Mouse (Mus musculus): ENCODE data around the gene Arid5b. TPM values are rescaled to one million over a fixed set of nuclear protein-coding genes. Genes with fewer than 3 reads are reported as not detected.

Gene Arid5b
- polyA plus RNA-seq, 1 experiment from 2014 or later, result 12.2 TPM

DNA sequence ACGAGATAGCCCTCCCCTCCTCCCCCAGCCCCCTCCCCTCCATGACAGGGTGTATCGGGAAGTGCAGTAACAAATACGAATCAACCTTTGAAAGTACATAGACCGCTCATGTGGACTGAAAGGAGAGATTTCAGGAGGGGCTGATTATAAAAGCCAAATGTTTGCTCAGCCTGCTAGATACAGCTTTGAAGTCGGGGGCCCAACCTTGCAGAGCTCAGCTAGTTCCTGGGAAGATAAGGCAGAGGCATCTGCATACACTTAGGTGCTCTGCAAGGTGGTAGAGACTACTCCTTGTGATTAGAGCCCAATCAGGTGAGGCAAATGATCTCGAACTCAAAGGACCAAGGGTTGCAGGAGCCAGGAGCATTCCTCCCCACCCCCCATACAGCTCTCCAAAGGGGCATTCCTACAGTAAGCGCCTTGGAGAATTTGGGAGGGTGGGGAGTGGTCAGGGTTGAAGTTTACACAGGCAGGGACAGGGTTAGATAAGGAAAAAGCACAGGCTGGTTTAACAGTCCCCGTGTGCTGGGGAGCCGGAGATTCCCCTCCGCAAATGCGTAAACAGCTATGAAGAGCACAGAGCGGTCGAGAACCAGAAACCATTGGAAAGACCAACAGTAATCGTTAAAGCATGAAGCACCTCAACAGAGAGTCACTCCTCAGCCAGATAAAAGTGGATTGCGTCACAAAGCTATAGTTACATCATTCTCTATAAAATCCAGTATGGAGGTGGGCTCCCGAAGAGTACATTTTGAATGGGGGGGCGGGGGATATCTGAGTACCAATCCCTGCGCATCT lies 47.0 kb downstream of the Arid5b start:
- Histone ChIP-seq H3K4me3 (ENCODE audit: low read depth, low read length) (no peak overlapping the region), H3K9ac (replicated peaks) (no peak overlapping the region), H3K4me2 (ENCODE audit: low read depth, low read length) (peak overlapping the region; percentile 29), H3K27ac (ENCODE audit: low read depth) (peak overlapping the region; percentile 76), H3K4me1 (ENCODE audit: insufficient read depth) (no peaks in the 10 kb centered on the region; the same call in none of the 2 replicates), H3K36me3 (replicated peaks; ENCODE audit: insufficient read depth, low read length) (peaks cover 11% of the 10 kb centered on the region), H3K27me3 (ENCODE audit: insufficient read depth, low read length) (no peaks in the 10 kb centered on the region), H3K9me3 (ENCODE audit: low read length) (no peaks in the 10 kb centered on the region)
- no peak for TF ChIP-seq EP300 (IDR thresholded peaks at IDR 0.05; ENCODE audit: low read depth)
- no peak for TF ChIP-seq CTCF (IDR thresholded peaks at IDR 0.05; ENCODE audit: low read depth)
- 48% methylated on average over 18 of the region's 18 CpGs for WGBS (ENCODE audit: insufficient replicate concordance)
- DNase-seq (no peak), ATAC-seq (peak; percentile 77)

DNA sequence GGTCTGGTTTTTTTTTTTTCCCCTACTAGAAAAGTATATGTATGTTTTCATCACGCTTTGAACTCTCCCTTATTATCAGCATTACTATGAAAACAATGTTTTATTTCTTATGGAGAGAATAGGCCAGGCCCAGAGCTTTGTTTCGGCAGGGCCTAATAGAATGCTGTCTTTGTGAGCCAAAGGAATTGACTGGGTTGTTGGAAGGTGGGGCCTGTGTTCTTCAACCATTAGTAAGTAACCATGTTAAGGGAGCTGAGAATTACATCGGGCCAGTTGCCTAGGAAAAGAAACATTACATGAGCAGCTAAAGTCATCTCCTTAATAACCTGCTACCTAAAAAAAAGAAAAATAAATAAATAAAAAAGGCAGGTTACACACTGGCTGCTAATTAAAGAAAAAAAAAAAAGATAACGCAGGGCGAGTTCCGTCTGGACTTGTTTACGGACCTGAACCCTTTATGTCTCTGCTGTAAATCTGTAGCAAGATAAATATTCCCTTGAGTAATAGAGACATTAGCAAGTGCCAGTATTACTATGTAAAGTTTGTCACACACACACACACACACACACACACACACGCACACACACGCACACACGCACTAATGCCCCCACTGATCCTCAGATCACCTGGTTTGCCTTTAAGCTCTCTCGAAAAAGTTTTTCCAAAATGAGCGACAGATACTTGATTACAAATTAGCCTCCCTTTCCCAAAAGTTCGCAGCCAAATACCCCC lies 47.7 kb downstream of the Arid5b start:
- ATAC-seq, result peak; percentile 46
- Histone ChIP-seq H3K27ac (ENCODE audit: low read depth) (peak overlapping the region; percentile 76), H3K4me2 (ENCODE audit: low read depth, low read length) (peak overlapping the region; percentile 29), H3K9ac (replicated peaks) (no peak overlapping the region), H3K4me1 (ENCODE audit: insufficient read depth) (no peaks in the 10 kb centered on the region; the same call in none of the 2 replicates), H3K36me3 (replicated peaks; ENCODE audit: insufficient read depth, low read length) (peaks cover 11% of the 10 kb centered on the region), H3K9me3 (ENCODE audit: low read length) (no peaks in the 10 kb centered on the region), H3K4me3 (ENCODE audit: low read depth, low read length) (no peak overlapping the region), H3K27me3 (ENCODE audit: insufficient read depth, low read length) (no peaks in the 10 kb centered on the region)
- 74% methylated on average over 13 of the region's 13 CpGs for WGBS (ENCODE audit: insufficient replicate concordance)
- TF ChIP-seq EP300 (IDR thresholded peaks at IDR 0.05; ENCODE audit: low read depth) (no peak), CTCF (IDR thresholded peaks at IDR 0.05; ENCODE audit: low read depth) (no peak)
- DNase-seq, result no peak

DNA sequence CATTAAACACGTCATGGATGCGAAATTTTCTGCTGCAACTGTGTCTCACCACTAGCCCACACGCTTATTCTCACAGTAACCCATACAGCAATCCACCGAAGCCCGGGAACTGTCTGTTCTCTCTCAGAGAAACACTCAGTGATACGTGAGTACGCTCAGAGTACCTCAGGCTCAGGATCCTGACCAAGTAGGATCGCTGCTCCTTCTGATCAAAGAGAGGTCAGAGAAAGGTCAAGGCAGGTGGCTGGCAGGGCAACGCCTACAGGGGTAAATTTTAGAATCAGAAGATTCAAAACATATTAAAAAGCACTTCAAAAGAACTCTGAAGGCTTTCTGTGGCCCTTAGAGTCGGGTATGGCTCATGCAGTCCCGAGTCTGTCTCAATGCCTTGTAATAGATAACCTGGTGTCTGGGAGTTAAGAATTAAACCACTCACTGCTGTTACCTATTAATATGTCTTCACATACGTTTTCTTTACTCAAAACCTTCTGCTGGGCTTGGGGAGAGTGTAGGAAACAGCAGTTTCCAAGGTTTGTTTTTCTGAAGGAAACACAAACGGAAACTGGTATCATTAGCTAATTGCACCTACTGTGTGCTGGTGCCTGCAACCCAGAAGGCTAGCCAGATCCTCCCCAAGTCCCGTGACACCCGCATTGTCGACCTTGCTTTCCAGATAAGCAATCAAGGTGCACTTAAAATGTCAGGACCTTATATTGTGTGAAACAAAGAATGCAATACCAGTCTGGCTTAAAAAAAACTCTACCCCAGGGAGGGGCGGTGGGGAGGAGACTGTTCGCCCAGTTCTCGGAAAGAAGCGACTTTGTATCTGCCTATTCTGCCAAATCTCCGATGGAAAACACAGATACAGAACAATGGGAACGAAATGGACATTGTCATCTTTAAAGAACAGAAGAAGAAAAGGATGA lies 48.6 kb downstream of the Arid5b start:
- Histone ChIP-seq H3K9ac (replicated peaks) (no peak overlapping the region), H3K27ac (ENCODE audit: low read depth) (peak overlapping the region; percentile 76), H3K27me3 (ENCODE audit: insufficient read depth, low read length) (no peaks in the 10 kb centered on the region), H3K4me2 (ENCODE audit: low read depth, low read length) (no peak overlapping the region), H3K4me3 (ENCODE audit: low read depth, low read length) (no peak overlapping the region), H3K36me3 (replicated peaks; ENCODE audit: insufficient read depth, low read length) (peaks cover 13% of the 10 kb centered on the region), H3K4me1 (ENCODE audit: insufficient read depth) (no peaks in the 10 kb centered on the region; the same call in none of the 2 replicates), H3K9me3 (ENCODE audit: low read length) (no peaks in the 10 kb centered on the region)
- 60% methylated on average over 22 of the region's 22 CpGs for WGBS (ENCODE audit: insufficient replicate concordance)
- ATAC-seq, result peak; percentile 57; the same call in 1 of the 2 replicates
- TF ChIP-seq CTCF (IDR thresholded peaks at IDR 0.05; ENCODE audit: low read depth), result no peak
- no peak for TF ChIP-seq EP300 (IDR thresholded peaks at IDR 0.05; ENCODE audit: low read depth)
- no peak for DNase-seq

DNA sequence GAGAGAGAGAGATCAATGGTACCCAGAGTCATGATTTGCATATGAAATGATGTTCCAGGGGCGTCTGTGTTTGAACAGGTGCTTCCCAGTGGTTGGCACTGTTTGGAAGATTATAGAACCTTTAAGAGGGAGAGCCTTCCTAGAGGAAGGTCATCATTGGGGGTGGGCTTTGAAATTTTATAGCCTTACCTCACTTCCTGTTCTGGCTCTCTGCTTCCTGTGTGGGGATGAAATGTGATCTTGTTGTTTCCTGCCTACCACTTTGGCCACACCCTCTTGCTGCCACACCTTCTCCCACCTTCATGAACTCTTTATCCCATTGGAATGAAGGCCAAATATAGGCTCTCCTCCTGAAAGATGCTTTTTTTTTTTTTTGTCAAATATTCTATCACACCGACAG lies 55.9 kb downstream of the Arid5b start:
- ATAC-seq (no peak), DNase-seq (no peak)
- H3K9me3 ChIP-seq (ENCODE audit: low read length), result no peaks in the 10 kb centered on the region
- H3K27ac ChIP-seq (ENCODE audit: low read depth), result no peak overlapping the region
- 87% methylated on average over 2 of the region's 2 CpGs for WGBS (ENCODE audit: insufficient replicate concordance)
- H3K36me3 ChIP-seq (replicated peaks; ENCODE audit: insufficient read depth, low read length), result peaks cover 16% of the 10 kb centered on the region
- no peak overlapping the region for H3K9ac ChIP-seq (replicated peaks)
- peaks cover 5% of the 10 kb centered on the region for H3K4me1 ChIP-seq (ENCODE audit: insufficient read depth)
- H3K4me2 ChIP-seq (ENCODE audit: low read depth, low read length), result no peak overlapping the region
- H3K27me3 ChIP-seq (ENCODE audit: insufficient read depth, low read length), result no peaks in the 10 kb centered on the region
- TF ChIP-seq EP300 (IDR thresholded peaks at IDR 0.05; ENCODE audit: low read depth) (no peak), CTCF (IDR thresholded peaks at IDR 0.05; ENCODE audit: low read depth) (no peak)
- H3K4me3 ChIP-seq (ENCODE audit: low read depth, low read length), result no peak overlapping the region

DNA sequence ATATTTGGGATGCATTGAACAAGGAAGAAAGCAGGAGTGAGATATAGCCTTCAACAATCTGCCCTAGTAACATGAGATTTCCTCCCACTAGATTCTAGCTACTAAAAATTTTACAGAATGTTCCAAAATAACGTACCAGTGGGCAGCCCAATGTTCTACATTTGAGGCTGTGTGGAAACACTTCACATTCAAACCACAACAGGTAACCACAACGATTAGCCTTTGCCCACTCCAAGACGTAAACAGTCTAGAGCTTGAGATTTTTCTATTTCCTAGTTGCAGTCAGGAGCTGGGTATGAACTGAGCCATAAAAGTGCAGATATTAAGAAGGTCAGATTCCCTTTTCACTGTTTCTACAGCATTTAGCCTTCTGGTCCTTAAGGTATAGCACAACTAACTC lies 56.5 kb downstream of the Arid5b start:
- H3K9me3 ChIP-seq (ENCODE audit: low read length), result 0 out of 2 replicates have a peak, but pooled peaks cover 3% of the 10 kb centered on the region
- H3K9ac ChIP-seq (replicated peaks), result no peak overlapping the region

More for the DNA sequence above, 56.5 kb downstream of the Arid5b start:
- Histone ChIP-seq H3K4me1 (ENCODE audit: insufficient read depth) (peaks cover 5% of the 10 kb centered on the region), H3K4me2 (ENCODE audit: low read depth, low read length) (no peak overlapping the region), H3K36me3 (replicated peaks; ENCODE audit: insufficient read depth, low read length) (peaks cover 16% of the 10 kb centered on the region), H3K27ac (ENCODE audit: low read depth) (no peak overlapping the region), H3K27me3 (ENCODE audit: insufficient read depth, low read length) (no peaks in the 10 kb centered on the region), H3K4me3 (ENCODE audit: low read depth, low read length) (no peak overlapping the region)
- WGBS (ENCODE audit: insufficient replicate concordance), result 51% methylated on average over 3 of the region's 3 CpGs
- TF ChIP-seq EP300 (IDR thresholded peaks at IDR 0.05; ENCODE audit: low read depth) (no peak), CTCF (IDR thresholded peaks at IDR 0.05; ENCODE audit: low read depth) (no peak)
- ATAC-seq, result no peak
- no peak for DNase-seq

All from liver, postnatal 0 days (tissue).